Mouse (Mus musculus): Measurements from ENCODE around the gene Zdhhc8.

Gene Zdhhc8

DNA sequence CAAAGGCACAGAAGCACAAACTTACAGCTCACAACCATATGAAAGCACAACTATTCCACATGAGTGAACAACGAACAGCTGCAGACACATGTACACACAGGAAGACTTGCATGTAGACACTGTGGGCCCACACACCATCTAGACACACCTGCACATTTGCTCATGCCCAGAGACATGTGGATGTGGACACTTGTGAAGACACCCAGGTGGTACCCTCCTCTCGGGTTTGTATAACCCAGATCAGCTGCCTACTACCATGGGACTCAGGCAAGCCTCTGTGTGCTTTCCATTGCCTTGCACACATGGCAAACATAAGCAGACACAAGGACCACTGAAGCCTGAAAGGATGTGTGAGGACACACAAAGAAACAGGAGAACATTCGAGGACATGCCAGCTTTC lies 3.9 kb downstream of the Zdhhc8 start:
- no peak for DNase-seq (ENCODE audit: low spot score in 2 of 2)

DNA sequence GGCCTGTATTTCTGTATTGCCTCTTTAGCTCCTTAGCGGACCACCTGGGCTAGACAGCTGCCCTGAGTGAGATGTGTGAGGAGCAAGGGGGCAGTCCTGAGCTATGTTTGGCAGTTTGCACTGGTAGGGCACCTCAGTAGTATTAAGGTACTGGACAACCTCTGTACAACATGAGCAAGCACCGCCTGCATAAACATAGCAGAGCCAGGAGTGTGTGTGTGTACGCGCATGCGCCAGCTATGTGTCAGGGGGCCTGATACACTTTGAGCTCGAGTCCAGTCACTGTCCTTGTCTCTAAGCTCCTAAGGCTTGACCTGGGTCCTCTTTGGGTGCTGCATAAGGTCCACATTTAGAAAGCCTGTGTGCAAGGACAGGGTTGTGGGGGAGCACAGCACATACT lies 4.3 kb downstream of the Zdhhc8 start:
- DNase-seq (ENCODE audit: low spot score in 2 of 2): no peak

DNA sequence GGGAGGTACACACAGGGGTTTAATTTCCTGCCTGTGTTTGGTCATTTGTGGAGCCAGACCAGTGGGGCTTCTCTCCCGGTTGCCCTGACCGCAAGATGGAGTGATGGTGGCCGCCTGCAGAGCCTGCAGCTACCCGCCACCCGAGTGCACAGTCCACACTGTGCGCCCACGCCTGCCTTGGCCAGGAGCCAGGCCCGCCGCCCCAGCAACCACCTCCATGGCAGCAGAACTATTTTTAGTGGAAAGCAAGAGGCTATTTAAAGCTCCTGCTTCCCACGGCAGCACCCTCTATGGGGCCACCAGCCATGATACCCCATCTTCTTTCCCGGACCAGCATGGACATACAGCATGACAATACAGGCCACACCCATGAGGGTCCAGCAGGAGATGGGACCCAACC lies 5.3 kb downstream of the Zdhhc8 start:
- peak; percentile 89 to 93 for DNase-seq (ENCODE audit: low spot score in 2 of 2)

DNA sequence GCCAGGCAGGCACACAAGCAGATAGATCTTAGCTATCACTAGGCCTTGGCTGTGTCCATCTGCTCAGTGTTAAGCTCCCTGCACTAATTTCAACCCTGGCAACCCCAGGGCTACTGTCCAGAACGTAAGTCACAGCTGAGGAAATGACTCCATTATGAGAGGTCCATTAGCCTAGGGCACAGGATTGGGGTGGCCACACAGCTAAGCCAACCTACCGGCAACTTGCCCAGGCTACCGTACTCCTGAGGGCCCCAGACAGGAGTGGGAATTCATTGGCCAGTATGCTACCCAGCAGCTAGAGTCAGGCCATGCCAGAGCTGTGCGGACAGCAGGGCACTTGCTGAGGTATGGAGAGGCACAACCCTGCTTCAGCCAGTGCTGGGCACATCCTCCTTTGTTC lies 6.1 kb downstream of the Zdhhc8 start:
- DNase-seq (ENCODE audit: low spot score in 2 of 2): no peak

DNA sequence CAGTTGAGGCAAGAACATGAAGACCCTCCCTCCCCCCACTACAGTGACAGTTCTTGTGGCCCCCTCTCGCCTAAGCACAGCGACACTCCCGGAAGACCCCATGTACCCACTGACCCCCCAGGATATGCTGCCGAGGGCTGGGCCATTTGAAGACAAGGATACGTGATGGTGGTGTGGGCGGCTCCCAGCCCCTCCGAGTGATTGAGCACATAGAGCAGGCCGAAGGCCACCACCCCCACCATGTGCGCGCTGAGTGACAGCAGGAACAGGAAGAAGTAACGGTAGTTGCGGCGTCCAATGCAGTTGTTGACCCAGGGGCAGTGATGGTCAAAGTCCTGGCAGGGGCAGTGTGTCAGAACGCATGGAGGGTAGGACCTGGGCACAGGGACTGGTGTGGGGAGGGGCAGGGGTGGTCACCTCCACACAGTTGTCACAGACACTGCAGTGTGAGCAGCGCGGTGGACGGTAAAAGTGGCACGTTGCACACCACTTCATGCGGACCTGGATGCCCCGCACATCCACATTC lies 7.0 kb downstream of the Zdhhc8 start:
- DNase-seq (ENCODE audit: low spot score in 2 of 2): peak in 1 of 2 experiments; percentile 38

DNA sequence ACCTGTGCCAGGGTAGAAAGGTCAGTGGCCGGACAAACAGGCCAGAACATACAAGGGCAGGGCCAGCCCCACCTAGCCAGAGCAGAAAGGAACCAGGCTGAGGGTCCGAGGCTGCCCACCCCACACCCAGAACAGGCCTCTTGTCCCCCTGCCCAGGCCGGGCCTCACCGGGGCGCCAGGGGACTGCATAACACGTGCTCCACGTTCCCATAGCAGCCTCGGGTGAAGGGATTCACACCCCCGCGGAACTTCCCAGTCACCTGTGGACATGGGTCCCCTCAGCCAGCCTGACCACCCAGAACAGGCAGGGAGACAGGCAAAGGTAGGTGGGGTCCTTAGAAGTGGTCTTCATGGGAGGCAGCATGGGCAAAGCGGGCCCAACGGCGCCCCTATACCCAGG lies 7.7 kb downstream of the Zdhhc8 start:
- DNase-seq (ENCODE audit: low spot score in 2 of 2): peak in 1 of 2 experiments; percentile 33

DNA sequence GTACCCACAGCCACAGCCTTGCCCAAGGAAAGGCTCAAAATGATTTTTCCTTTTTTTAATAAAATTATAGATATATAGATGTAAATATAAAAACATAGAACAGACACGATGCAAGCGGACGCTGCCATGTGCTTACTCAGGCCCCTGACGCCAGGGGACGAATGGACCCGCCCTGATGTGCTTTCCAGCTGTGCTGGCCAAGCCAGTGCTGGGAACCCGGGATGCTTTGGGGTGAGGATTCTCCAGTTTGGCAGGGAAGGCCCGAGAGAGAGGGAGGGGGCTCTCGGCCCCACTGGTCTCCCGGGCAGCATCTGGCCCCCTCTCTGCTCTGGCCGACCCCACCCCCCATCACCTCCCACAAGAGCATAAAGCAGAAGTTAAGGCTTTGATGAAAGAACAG lies 12.7 kb downstream of the Zdhhc8 start:
- DNase-seq (ENCODE audit: low spot score in 2 of 2): no peak

DNA sequence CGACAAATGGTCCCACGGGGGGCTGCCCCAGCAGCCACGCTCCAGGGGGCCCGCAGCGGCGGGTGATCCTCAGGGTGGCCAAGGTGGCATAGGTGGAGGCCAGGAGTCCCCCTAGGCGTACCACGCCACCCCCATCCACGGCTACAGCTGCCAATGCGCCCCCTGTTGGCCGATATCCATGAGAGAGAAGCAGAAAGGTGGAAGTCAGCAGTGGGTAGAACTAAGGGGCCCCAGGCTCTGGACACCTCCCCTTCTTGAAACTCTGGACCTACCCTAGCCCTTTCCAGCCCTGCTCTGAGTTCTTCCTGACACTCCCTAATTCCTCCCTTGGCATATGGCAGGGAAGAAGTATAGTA lies 13.4 kb downstream of the Zdhhc8 start:
- DNase-seq (ENCODE audit: low spot score in 2 of 2): no peak

DNA sequence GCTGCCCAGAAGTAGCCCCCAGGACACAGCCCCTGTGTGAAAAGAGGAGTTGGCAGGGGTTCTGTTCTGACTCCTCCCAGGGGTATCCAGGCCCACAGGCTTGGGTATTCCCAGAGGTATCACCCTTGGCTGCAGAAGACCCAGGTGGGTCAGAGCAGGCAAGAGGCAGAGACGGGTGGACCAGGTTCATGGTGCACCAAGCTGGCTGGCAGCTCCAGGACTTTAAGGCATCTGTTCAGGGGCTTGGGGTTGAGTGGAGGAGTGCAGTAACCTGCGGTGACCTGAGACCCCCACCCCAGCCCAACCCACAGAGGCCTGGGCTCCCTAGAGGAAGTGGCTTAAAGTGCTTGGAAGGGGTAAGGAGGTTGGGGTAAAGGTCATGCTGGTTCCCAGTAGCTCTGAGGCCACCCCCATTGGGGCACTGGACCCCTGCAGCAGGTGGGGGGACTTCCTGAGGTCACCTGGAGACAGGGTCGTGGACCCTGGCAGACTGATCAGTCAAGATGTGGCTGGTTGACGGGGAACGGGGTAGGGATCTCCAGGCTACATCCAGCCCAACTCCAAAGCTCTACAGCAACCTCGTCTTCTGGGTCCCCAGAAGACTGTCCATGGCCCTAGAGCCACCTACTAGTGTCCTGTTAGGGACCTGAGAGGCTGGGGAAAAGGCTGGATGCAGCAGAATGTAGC lies 13.9 kb downstream of the Zdhhc8 start:
- DNase-seq (ENCODE audit: low spot score in 2 of 2): no peak

DNA sequence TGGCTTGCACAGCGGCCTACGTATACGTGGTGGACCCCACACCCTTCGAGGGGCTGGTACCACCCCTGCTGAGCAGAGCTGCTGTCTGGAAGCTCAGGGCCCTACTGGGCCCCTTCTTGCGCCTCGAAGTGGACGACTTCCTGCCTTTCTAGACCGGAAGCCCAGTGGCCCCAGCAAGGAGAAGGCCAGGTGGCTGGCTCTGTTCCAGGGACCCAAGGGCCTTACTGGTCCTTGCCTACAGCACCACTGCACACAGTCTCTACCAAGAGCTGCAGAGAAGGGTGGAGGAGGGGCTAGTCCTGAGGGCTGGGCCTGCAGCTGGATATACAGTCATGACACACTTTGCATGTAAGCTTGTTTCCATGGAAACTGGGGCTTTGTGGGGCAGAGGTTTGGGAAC lies 14.9 kb downstream of the Zdhhc8 start:
- peak; percentile 74 to 84 for DNase-seq (ENCODE audit: low spot score in 2 of 2)

DNA sequence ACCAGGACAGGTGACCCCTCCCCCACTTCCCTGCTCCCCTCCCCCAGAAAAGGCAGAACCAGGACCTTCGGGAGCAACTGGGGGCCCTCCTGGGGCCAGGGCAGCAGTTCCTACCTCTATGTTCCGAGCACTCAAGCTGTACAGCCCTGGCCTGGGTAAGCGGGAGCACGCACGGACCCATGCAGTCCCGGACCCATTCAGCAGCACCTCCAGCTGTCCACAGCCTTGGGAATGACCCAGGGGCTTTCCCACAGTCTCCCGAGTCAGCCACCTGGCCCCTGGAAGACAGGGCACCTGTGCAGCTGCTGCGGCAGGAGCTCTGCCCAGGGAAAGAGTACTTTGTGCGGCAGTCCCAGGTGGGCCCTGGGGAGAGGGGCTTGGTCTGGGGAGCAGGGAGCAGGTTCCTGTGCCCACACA lies 16.3 kb downstream of the Zdhhc8 start:
- DNase-seq (ENCODE audit: low spot score in 2 of 2): no peak

DNA sequence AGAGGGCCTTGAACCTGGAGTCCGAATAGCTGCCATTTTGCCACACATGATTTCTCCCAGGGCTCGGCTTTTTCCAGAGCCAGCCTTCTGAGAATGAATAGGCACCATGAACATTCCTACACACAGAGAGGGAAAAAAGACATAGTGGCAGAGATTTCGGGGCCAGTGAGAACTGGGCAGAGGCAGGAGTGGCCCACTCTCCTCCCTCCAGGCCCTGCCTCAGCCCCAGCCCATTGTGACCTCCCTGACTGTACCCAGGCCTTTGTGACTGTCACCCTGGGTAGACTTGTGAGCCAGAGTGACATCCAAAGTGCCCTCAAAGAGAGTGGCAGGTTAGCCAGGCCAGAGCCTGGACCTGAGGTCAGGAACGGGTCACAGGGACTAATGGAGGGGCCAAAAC lies 17.4 kb downstream of the Zdhhc8 start, which contains the start of gene Ccdc188:
Gene Ccdc188 (plus strand): TSS at position 301 of the 400 bp plus-strand sequence.
- DNase-seq (ENCODE audit: low spot score in 2 of 2): no peak

DNA sequence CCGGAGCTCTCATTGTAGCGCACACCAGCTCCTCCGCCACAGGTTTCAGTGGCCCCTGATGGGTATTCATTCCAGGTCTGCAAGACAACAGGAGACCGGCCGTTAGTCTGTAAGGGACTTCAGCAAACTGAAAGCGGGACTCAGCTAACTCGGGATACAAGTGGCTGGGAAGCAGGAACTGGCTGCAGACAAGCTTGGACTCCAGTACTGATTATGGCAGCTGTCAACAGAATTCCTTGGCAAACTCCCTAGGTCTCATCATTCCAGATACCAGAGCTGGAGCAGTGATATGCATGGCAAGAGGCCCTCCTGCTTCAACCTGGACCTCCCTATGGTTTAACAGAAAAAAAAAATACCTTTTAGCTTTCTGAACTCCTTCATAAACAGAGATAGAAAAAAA lies 20.1 kb downstream of the Zdhhc8 start:
- no peak for DNase-seq (ENCODE audit: low spot score in 2 of 2)

DNA sequence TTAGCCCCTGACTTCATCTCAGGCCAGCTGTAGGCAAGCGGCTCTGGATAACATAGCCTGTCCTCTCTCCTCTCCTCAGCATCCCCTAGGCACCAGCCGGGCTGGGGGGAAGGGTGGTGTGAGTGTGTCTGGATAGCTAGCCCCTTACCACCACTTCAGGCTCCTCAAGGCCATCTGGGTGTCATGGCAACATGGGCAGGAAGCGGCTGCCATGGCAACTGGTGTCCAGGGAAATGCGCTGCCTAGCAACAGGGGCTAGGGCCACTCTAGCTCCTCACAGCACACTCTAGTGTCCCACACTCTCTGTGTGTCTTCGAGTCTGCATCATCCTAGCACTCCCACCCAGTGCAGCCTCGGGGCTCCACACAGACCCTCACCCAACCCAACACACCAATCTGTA lies 21.2 kb downstream of the Zdhhc8 start:
- peak; percentile 92 to 96 for DNase-seq (ENCODE audit: low spot score in 2 of 2)

DNA sequence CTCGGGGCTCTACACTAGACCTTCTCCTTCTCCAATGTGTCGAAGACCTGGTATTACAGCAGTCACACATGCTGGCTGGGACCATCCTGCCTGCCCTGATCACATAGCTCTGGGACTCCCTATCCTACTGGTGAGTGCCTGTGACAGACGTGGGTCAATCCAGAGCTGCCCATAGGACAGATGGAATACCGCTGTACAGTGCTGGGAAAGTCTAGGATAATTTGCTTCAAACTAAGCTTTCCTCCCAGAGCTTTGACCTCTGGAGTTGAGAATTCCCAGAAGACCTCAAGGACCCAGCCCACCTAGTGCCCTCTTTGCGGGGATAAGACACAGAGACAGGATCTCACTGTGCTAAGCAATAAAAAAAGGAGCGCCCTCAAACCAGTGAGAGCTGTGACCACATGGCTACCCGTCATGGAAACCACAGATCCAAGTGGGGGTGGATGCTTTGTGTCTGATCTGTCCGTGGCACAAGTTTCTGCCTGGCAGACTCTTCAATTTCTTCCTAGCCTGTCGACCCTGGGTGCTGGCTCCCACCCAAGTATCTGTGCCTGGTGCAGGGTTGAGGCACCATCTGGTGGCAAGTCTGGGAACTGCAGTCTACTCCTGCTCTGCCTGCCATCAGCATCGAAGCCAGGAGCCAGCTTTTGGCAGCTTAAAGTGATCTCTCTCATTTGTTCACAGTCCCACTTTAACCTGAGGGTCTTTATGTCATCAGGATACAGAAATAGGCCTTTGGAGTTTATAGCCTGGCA lies 23.3 kb downstream of the Zdhhc8 start:
- peak; percentile 94 to 96 for DNase-seq (ENCODE audit: low spot score in 2 of 2)

DNA sequence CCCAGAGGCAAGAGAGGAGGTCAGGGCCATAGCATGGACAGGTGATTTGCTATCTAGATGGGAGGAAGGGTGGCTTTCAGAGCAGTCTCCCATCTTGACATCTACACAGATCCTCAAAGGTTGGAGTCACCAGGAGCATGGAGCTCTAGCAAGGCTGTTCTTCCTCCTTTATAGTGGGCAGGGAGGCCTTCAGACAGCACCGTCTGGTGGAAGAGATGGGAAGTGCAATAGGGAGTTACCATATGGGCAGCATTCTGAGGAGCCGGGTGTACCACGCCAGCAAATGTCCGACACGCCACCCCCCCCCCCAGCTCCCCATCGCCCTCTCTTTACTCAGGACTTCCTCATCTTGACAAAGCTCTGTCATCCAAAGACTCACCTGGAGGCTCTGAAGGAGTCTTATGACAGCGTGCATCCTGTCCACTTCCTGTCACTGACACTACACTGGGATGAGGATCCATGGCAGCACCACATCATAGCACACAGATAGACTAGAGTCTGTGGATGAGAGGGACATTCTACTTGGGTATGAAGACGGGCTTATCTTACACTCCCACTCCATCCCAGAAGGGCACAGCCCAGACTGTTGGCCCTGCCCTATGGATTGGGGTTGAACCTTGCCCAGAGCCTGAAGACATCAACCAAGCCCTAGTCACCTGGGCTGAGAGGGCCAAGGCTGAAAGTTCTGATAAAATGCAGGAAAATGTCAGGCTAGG lies 24.1 kb downstream of the Zdhhc8 start:
- DNase-seq (ENCODE audit: low spot score in 2 of 2): peak; percentile 74 to 83

DNA sequence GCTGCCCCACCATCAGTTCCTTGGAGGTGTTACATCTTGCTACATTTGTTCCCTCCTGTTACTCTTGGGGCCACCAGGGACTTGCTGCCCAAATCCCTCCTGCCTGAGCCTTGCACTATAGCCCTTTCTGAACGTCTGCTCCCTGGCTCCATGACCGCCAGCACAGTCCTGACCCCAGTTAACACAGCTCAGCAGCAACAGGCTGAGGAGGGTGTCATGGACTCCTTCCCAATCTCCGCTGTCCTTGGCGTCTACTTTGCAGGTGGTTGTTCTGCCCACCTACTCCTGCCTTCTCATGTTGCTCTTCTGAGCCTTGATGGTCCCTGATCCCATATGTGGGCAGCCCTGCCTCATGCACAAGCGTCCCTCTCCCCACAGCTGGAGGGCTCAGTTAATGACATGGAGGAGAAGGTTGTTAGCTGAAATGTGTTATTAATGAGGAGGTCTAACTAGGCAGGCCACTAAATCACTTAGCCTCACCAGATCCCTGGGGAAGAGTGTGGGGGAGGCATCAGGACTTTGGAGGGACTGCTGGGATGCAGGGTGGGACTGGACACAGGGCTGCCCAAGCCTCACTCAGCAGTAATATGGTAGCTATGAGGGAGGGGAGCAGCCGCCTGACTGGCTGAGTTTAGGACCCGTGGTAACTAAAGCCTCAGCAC lies 31.4 kb downstream of the Zdhhc8 start:
- DNase-seq (ENCODE audit: low spot score in 2 of 2): no peak

DNA sequence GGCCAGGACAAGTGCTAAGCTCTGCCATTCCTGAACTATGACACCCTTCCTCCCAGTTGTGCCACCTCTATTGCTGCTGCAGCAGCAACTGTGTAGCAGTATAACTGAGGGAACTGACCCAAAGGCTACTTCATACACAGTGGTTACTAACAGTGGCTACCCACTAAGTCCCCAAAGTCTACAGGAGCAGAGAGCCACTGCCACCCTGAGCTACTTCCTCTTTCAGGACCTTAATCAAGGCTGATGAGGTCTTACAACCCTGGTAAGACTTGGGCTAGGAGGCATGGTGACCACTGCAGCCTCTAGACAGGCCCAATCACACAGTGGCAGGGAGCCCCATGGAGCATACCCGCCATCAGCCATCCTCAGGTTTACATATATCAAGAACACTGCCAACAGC lies 32.9 kb downstream of the Zdhhc8 start:
- DNase-seq (ENCODE audit: low spot score in 2 of 2): no peak

DNA sequence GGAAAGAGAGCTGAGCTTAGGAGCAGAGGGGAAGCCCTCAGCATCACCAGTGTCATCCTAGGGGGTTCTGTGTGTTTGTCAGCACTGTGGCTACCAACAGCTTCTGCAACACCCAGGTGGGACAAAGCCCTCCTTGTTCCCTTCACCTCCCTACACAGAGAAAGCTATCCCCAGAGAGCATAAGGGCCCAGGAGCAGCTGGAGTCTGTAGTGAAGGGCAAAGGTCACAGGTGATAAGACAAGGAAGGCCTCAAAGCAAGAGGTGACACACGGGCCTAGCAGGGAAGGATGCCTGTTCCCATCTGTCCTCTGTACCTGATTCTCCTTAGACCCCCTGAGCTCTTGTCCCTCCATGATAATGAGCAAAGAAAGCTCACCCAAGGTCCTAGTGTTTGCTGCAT lies 33.3 kb downstream of the Zdhhc8 start:
- DNase-seq (ENCODE audit: low spot score in 2 of 2): peak in 1 of 2 experiments; percentile 19

DNA sequence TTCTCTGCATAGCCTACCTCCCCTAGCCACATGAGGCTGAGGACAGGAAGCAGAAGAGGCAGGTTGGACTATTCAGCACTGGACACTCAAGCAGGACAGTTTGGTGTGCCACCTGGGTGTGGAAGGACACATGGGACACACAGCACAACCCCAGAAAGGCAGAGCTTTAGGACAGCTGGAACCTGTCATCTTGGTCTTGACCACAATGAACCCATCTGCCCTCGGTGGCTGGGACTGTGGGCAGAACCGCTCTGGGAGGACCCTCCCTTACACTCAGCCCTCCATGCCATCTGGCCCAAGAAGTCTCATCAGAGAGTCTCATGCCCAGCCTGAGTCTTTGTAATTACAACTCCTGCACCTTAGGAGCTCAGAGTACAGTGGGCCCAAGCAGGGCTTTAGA lies 34.9 kb downstream of the Zdhhc8 start:
- no peak for DNase-seq (ENCODE audit: low spot score in 2 of 2)

DNA sequence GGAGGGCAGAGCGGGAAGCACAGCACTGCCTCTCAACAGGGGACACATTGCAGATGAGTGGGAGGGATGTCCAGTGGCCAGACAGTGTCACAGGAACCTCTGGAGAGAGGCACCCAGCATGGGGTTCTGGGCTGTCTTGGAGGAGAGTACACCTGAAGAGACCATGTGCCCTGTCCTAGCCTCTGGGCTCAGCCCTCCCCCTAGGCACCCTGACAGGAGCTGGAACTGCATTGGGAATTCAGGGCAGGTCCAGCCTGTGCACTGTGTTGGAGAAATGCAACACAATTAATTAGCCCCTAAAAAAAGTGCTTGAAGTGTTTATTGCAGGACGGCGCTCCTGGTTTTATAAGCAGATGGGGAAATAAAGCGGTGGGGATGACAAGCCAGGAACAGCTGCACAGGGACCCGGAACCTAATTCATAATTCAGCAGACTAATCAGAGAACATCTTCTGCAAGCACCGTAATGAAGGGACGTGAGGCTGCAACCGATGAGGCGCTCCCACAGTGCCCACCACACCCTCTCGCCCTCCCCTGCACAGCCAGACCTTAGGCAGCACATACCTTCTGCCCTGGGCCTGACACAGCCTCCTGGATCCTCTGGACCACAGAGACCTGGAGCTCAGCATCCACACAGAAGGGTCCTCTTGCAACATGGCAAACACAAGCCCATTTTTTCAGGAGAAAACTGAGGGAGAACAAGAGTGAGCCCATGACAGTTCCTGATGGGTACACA lies 36.4 kb downstream of the Zdhhc8 start:
- no peak for DNase-seq (ENCODE audit: low spot score in 2 of 2)

Data from right cerebral cortex, postnatal 10 days (tissue).